Mouse (Mus musculus) heart, postnatal 0 days (tissue): ENCODE measurements around the gene Plcb1. TPM values are rescaled to one million over a fixed set of nuclear protein-coding genes. Genes with fewer than 3 reads are reported as not detected.

Experiments used
- ATAC-seq: fragments of 200-750 bp; cut with Nextera tagmentation; 2 replicates; pipeline ENCODE4 v1.8.0; 2017; ENCODE audit warnings: low read depth, moderate number of reproducible peaks, moderate library complexity; ENCODE audit not compliant: insufficient read depth
- DNase-seq: peaks from one replicate; pipeline ENCODE4 v3.0.0-alpha.2; 2016; ENCODE audit warnings: low spot score
- H3K27ac ChIP-seq: fragments of 300-500 bp; sonication (generic); 2 replicates; pipeline ENCODE4 v1.5.1; 2014; ENCODE audit warnings: low read depth, mild to moderate bottlenecking
- H3K27me3 ChIP-seq: fragments of 300-500 bp; sonication (generic); 2 replicates; pipeline ENCODE4 v1.6.1; 2014; ENCODE audit warnings: low read length, mixed read lengths; ENCODE audit not compliant: control insufficient read depth, insufficient read depth
- H3K36me3 ChIP-seq: fragments of 300-500 bp; sonication (generic); replicated peaks from 2 replicates; pipeline ENCODE4 v1.6.1; 2014; ENCODE audit warnings: low read length, mixed read lengths; ENCODE audit not compliant: control insufficient read depth, insufficient read depth
- H3K4me1 ChIP-seq: fragments of 300-500 bp; sonication (generic); 2 replicates; pipeline ENCODE4 v1.6.1; 2014; ENCODE audit warnings: antibody characterized with exemption; ENCODE audit not compliant: control insufficient read depth, insufficient read depth
- H3K4me2 ChIP-seq: fragments of 300-500 bp; sonication (generic); 2 replicates; pipeline ENCODE4 v1.6.1; 2014; ENCODE audit warnings: low read depth, mild to moderate bottlenecking, low read length, moderate library complexity
- H3K4me3 ChIP-seq: fragments of 300-500 bp; sonication (generic); 2 replicates; pipeline ENCODE4 v1.5.1; 2014; ENCODE audit warnings: low read depth, low read length
- H3K9ac ChIP-seq: fragments of 300-500 bp; sonication (generic); replicated peaks from 2 replicates; pipeline ENCODE4 v1.6.1; 2014; ENCODE audit warnings: low read depth, low read length, mixed read lengths
- H3K9me3 ChIP-seq: fragments of 300-500 bp; sonication (generic); replicated peaks from 2 replicates; pipeline ENCODE4 v1.6.1; 2016; ENCODE audit warnings: low read length; ENCODE audit not compliant: control insufficient read depth
- CTCF ChIP-seq: IDR thresholded peaks from 2 replicates; pipeline ENCODE4 v1.5.1; 2016; ENCODE audit warnings: antibody characterized with exemption, control low read depth, low read depth
- EP300 ChIP-seq: IDR thresholded peaks from 2 replicates; pipeline ENCODE4 v1.6.1; 2016; ENCODE audit warnings: antibody characterized with exemption, low read depth
- WGBS: fragments of 180-500 bp; shearing (Covaris S2); extraction: QIAGEN DNeasy Blood & Tissue Kit; methylation state at CpG from one replicate; pipeline ENCODE4 v1.1.7; 2014; 5-methylcytosine and 5-hydroxymethylcytosine counted together
- polyA plus RNA-seq: library from polyadenylated mRNA; unstranded; fragments of >200 nt; fragmentation: Nextera tagmentation; extraction: Ambion mirVana; gene quantifications from 2 replicates; pipeline ENCODE4 v1.2.1, GENCODE M21; 2015
- total RNA-seq: library from RNA; depleted of rRNA; stranded (reverse); fragments of >200 nt; gene quantifications from 2 replicates; pipeline ENCODE4 v1.2.3, GENCODE M21; 2014; ENCODE audit warnings: low replicate concordance

Gene Plcb1
- total and polyA plus RNA-seq, 2 experiments from 2014 or later = 3.4 to 3.5 TPM

- Histone ChIP-seq H3K4me2 (no peak overlapping the region), H3K9me3 (no peaks in the 10 kb centered on the region), H3K9ac (no peak overlapping the region), H3K4me3 (no peak overlapping the region), H3K27ac (no peak overlapping the region), H3K36me3 (no peaks in the 10 kb centered on the region), H3K4me1 (no peaks in the 10 kb centered on the region), H3K27me3 (no peaks in the 10 kb centered on the region)
- no peak for TF ChIP-seq CTCF
- TF ChIP-seq EP300 = no peak
- no peak for DNase-seq
- no peak for ATAC-seq
- WGBS = 73% methylated on average over 2 of the region's 2 CpGs
Measured at GRCm38 (mm10) chr2:135108607-135109006, 322.7 kb downstream of the Plcb1 start.

DNA sequence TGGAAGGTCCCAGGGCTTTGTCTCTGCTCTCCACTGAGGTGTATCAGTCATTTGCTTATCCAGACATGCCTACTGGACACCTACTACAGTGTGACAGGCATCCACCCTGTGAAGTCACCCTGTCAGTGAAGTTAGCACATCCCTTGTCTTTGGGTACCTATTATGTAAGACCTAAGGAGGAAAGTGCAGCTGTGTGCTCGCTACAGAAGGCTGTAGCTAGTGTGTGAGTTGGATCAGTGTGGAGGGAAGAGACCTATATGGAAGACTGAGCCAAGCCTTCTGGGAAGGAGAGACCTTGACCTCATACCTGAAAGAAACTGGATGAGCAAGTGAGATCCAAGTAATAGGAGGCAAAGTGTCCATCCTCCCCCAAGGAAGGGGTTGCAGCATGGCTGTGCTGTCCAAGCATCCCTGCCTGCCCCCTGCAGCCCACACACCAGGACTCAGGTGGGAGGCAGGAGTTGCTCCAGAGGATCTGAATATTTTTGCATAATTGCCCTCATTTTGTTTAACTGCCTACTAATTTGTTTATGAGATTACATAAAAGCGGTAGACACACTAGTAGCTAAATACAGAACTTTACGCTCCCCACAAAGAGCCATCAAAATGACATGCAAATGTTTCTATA lies 328.7 kb downstream of the Plcb1 start:
- no peak for ATAC-seq
- H3K27ac ChIP-seq = no peak overlapping the region

GRCm38 (mm10) chr2:135123057-135123456 lies 337.2 kb downstream of the Plcb1 start:
- Histone ChIP-seq H3K9ac (no peak overlapping the region), H3K27me3 (no peaks in the 10 kb centered on the region), H3K36me3 (no peaks in the 10 kb centered on the region), H3K4me1 (no peaks in the 10 kb centered on the region), H3K9me3 (no peaks in the 10 kb centered on the region), H3K27ac (no peak overlapping the region), H3K4me3 (no peak overlapping the region), H3K4me2 (no peak overlapping the region)
- TF ChIP-seq EP300 (no peak), CTCF (no peak)
- ATAC-seq (no peak), DNase-seq (no peak)
- 78% methylated on average over 4 of the region's 4 CpGs for WGBS

More for the DNA sequence above, 328.7 kb downstream of the Plcb1 start:
- H3K9me3 ChIP-seq = no peaks in the 10 kb centered on the region
- TF ChIP-seq CTCF (no peak), EP300 (no peak)
- no peaks in the 10 kb centered on the region for H3K27me3 ChIP-seq
- H3K36me3 ChIP-seq = no peaks in the 10 kb centered on the region
- WGBS = 86% methylated on average over 3 of the region's 3 CpGs
- DNase-seq = no peak
- H3K4me1 ChIP-seq = no peaks in the 10 kb centered on the region
- H3K4me2 ChIP-seq = no peak overlapping the region
- H3K9ac ChIP-seq = no peak overlapping the region
- no peak overlapping the region for H3K4me3 ChIP-seq

GRCm38 (mm10) chr2:135123695-135124343 lies 338.0 kb downstream of the Plcb1 start:
- no peak overlapping the region for H3K4me2 ChIP-seq
- H3K9me3 ChIP-seq = no peaks in the 10 kb centered on the region
- H3K4me1 ChIP-seq = no peaks in the 10 kb centered on the region
- no peak for TF ChIP-seq CTCF
- ATAC-seq = no peak
- no peaks in the 10 kb centered on the region for H3K27me3 ChIP-seq
- H3K36me3 ChIP-seq = no peaks in the 10 kb centered on the region
- no peak for DNase-seq
- no peak overlapping the region for H3K4me3 ChIP-seq
- H3K9ac ChIP-seq = no peak overlapping the region
- 63% methylated on average over 4 of the region's 4 CpGs for WGBS
- no peak overlapping the region for H3K27ac ChIP-seq

GRCm38 (mm10) chr2:135140576-135140975 lies 354.7 kb downstream of the Plcb1 start:
- Histone ChIP-seq H3K9me3 (no peaks in the 10 kb centered on the region), H3K36me3 (no peaks in the 10 kb centered on the region), H3K27me3 (no peaks in the 10 kb centered on the region), H3K4me3 (no peak overlapping the region), H3K9ac (no peak overlapping the region), H3K27ac (no peak overlapping the region), H3K4me2 (peak overlapping the region; percentile 5; the same call in 1 of the 2 replicates), H3K4me1 (no peaks in the 10 kb centered on the region)
- no peak for DNase-seq
- WGBS = 9% methylated on average over 8 of the region's 8 CpGs
- no peak for ATAC-seq
- TF ChIP-seq EP300 (no peak), CTCF (no peak)
